Mouse (Mus musculus): ENCODE results near the gene Maff. TPM values are rescaled to one million over a fixed set of nuclear protein-coding genes. Genes with fewer than 3 reads are reported as not detected.

Maff gene
- polyA plus RNA-seq, 1 experiment = 0.90 TPM

- no peak overlapping the region for H3K4me3 ChIP-seq (ENCODE audit: insufficient read depth, low read length)
- TF ChIP-seq CTCF (IDR thresholded peaks at IDR 0.05; ENCODE audit: low read depth, low read length) (no peak), POLR2A (IDR thresholded peaks at IDR 0.05; ENCODE audit: borderline replicate concordance, low read depth, low read length) (no peak)
- peaks cover 49% of the 10 kb centered on the region for H3K4me1 ChIP-seq (ENCODE audit: control insufficient read depth, insufficient read depth, low read length)
- H3K27ac ChIP-seq (ENCODE audit: insufficient read depth, low read depth, low read length) = peak overlapping the region; percentile 65
Measured at GRCm38 (mm10) chr15:79322281-79322990, 24.0 kb upstream of the Maff start.

GRCm38 (mm10) chr15:79322991-79323790 is 23.2 kb upstream of the Maff start:
- peaks cover 49% of the 10 kb centered on the region for H3K4me1 ChIP-seq (ENCODE audit: control insufficient read depth, insufficient read depth, low read length)

GRCm38 (mm10) chr15:79323791-79324155 is 22.6 kb upstream of the Maff start:
- Histone ChIP-seq H3K4me1 (ENCODE audit: control insufficient read depth, insufficient read depth, low read length) (peaks cover 49% of the 10 kb centered on the region), H3K27ac (ENCODE audit: insufficient read depth, low read depth, low read length) (peak overlapping the region; percentile 64), H3K4me3 (ENCODE audit: insufficient read depth, low read length) (no peak overlapping the region)
- TF ChIP-seq CTCF (IDR thresholded peaks at IDR 0.05; ENCODE audit: low read depth, low read length) (no peak), POLR2A (IDR thresholded peaks at IDR 0.05; ENCODE audit: borderline replicate concordance, low read depth, low read length) (no peak)

More at GRCm38 (mm10) chr15:79322991-79323790, 23.2 kb upstream of the Maff start:
- peak overlapping the region; percentile 65 for H3K27ac ChIP-seq (ENCODE audit: insufficient read depth, low read depth, low read length)
- TF ChIP-seq POLR2A (IDR thresholded peaks at IDR 0.05; ENCODE audit: borderline replicate concordance, low read depth, low read length) (no peak), CTCF (IDR thresholded peaks at IDR 0.05; ENCODE audit: low read depth, low read length) (no peak)
- no peak overlapping the region for H3K4me3 ChIP-seq (ENCODE audit: insufficient read depth, low read length)

- Histone ChIP-seq H3K4me3 (ENCODE audit: insufficient read depth, low read length) (no peak overlapping the region), H3K4me1 (ENCODE audit: control insufficient read depth, insufficient read depth, low read length) (peaks cover 49% of the 10 kb centered on the region), H3K27ac (ENCODE audit: insufficient read depth, low read depth, low read length) (peak overlapping the region; percentile 64)
- TF ChIP-seq CTCF (IDR thresholded peaks at IDR 0.05; ENCODE audit: low read depth, low read length) (no peak), POLR2A (IDR thresholded peaks at IDR 0.05; ENCODE audit: borderline replicate concordance, low read depth, low read length) (no peak)
Measured at GRCm38 (mm10) chr15:79324373-79324772, 22.0 kb upstream of the Maff start.

GRCm38 (mm10) chr15:79325742-79326141 is 20.7 kb upstream of the Maff start:
- H3K27ac ChIP-seq (ENCODE audit: insufficient read depth, low read depth, low read length) = no peak overlapping the region
- peaks cover 57% of the 10 kb centered on the region for H3K4me1 ChIP-seq (ENCODE audit: control insufficient read depth, insufficient read depth, low read length)
- no peak for TF ChIP-seq POLR2A (IDR thresholded peaks at IDR 0.05; ENCODE audit: borderline replicate concordance, low read depth, low read length)
- TF ChIP-seq CTCF (IDR thresholded peaks at IDR 0.05; ENCODE audit: low read depth, low read length) = no peak
- no peak overlapping the region for H3K4me3 ChIP-seq (ENCODE audit: insufficient read depth, low read length)

GRCm38 (mm10) chr15:79326264-79326663 is 20.2 kb upstream of the Maff start:
- peak overlapping the region; percentile 2; the same call in 1 of the 2 replicates for H3K4me3 ChIP-seq (ENCODE audit: insufficient read depth, low read length)
- H3K4me1 ChIP-seq (ENCODE audit: control insufficient read depth, insufficient read depth, low read length) = peaks cover 59% of the 10 kb centered on the region
- TF ChIP-seq CTCF (IDR thresholded peaks at IDR 0.05; ENCODE audit: low read depth, low read length) (no peak), POLR2A (IDR thresholded peaks at IDR 0.05; ENCODE audit: borderline replicate concordance, low read depth, low read length) (no peak)
- H3K27ac ChIP-seq (ENCODE audit: insufficient read depth, low read depth, low read length) = no peak overlapping the region

- TF ChIP-seq CTCF (IDR thresholded peaks at IDR 0.05; ENCODE audit: low read depth, low read length) (no peak), POLR2A (IDR thresholded peaks at IDR 0.05; ENCODE audit: borderline replicate concordance, low read depth, low read length) (no peak)
- peak overlapping the region; percentile 78 for H3K4me3 ChIP-seq (ENCODE audit: insufficient read depth, low read length)
- peak overlapping the region; percentile 76 for H3K27ac ChIP-seq (ENCODE audit: insufficient read depth, low read depth, low read length)
- peaks cover 53% of the 10 kb centered on the region for H3K4me1 ChIP-seq (ENCODE audit: control insufficient read depth, insufficient read depth, low read length)
Measured at GRCm38 (mm10) chr15:79326971-79327961, 19.2 kb upstream of the Maff start.

- H3K4me3 ChIP-seq (ENCODE audit: insufficient read depth, low read length) = peak within 1 kb of the TSS; percentile 78
- peaks cover 46% of the 10 kb centered on the region for H3K4me1 ChIP-seq (ENCODE audit: control insufficient read depth, insufficient read depth, low read length)
- TF ChIP-seq POLR2A (IDR thresholded peaks at IDR 0.05; ENCODE audit: borderline replicate concordance, low read depth, low read length) = no peak
- H3K27ac ChIP-seq (ENCODE audit: insufficient read depth, low read depth, low read length) = peak within 1 kb of the TSS; percentile 76
Measured at GRCm38 (mm10) chr15:79328058-79328938, 18.1 kb upstream of the Maff start, which contains the start of gene Pla2g6. TSS of gene Pla2g6 (minus strand) at chr15:79328390.
